Mouse (Mus musculus): ENCODE results near the gene Ctns.

Gene Ctns

DNA sequence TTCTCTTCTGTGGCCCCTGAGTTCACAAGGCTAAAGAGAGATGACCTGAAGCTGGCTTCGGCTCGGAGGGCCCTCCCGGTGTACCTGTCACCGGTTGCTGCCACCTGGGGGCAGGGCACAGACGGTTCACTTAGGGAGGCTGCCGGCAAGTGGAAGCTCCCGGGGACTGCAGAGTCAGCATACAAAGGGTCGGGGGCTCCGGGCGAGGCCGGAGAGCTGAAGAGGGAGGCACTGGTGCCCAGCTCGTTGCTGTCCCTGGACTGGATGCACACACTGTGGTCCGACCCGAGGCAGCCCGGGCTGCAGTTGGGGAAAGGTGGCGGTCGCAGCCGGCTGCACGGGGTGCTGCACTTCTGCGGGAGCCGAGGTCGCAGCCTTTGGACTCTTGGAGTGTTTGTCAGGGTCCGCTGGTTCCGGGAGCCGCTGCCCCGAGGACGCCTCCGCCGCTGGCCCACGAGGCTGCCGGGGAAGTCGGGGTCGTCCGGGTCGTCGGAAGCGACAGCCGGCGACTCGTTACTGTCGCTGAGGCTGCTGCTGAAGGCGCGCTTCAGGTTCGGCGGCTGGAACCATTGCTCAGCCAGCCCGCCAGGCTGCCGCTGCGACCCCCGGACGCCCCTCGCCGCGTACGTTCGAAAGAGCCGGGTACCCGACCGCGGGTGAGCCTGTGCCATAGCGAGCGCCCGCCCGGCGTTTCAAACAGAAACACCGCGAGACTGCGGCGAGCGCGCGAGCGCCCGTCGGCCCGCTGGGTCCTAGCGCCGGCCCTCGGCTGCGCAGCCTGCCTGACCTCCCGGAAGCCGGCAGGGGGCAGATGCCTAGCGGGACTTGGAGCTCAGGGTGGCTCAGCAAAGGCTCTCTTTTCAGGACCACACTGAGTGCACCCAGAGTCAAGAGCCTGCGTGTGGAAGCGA, 61.0 kb downstream of the Ctns start, which contains the start of gene Haspin:
Gene Haspin (minus strand): TSS at position 704 of the 911 bp plus-strand sequence.
- peak; percentile 89 for DNase-seq (ENCODE audit: low spot score)

DNA sequence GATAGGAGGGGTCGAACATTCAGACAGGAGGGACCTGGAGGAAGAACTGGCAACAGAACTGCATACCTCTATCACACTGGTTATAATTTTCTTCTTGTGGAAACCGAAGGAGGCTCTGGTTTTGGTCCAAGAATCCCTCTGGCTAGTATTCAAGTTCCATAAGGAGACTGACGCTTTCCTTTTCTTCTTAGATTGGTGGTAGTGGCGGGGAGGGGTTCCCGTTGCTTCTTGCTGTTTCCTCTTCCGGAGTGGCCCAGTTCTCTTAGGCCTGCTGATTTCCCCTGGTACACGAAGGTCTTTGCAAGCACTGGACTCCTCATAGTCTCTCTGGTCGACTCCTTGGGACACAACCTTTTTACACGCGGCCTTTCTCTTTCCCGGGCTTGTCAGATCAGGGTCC, 61.7 kb downstream of the Ctns start:
- peak; percentile 16 for DNase-seq (ENCODE audit: low spot score)

DNA sequence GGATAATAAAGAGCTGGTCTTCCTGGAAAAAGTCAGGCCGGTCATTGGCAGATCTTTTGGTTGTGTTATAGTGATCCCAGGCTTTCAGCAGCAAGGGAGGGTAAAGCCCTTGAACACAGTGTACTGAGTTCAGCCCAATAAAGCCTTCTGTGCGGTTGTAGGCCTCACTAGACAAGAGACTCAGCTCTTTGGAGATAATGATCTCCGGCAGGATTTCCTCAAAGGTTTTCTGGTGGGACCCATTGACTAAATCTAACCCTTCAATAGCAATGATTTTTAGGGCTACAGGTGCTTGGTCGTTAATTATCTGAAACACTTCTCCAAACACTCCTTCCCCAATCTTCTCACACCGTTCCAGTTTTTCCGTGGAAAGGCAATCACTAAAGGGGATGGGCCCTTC, 62.3 kb downstream of the Ctns start:
- DNase-seq (ENCODE audit: low spot score), result no peak

DNA sequence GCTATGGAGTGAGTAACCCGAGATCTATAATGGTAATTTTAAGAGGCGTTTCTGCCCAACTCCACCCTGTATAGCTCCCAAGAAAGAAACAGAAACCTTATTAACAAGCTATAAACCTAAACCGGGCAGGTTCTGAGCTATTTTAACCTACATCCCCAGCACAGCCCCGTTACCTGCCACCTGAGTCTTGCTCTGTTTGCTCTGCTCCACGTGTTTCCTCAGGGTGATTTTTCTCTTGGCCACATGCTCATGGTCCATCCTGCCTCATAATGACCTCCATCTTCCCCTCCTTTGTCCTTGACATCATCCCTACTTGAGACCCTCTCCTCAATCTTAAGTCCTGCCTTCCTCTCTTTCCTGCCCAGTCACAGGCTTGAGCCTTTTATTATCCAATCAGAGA, 64.6 kb downstream of the Ctns start:
- no peak for DNase-seq (ENCODE audit: low spot score)

Measured in yolk sac, embryonic 10.5 days (tissue).